In genomic region chr8:119738129-119738907, GRCm38 (mm10) we compare ENCODE assay signal across 19 mouse cellular contexts. TPM values are rescaled to one million over a fixed set of nuclear protein-coding genes. Genes with fewer than 3 reads are reported as not detected.
DNase-seq lines count a peak whose midpoint lies in the region; ATAC-seq and TF ChIP-seq lines count a peak whose summit lies in the region.
"Had no signal": no experiment of that assay in that cellular context is flagged by ENCODE, and none has a peak within 500 bp of the region (broad histone marks: within the 10 kb centered on the region; RNA-seq: fewer than 3 reads in every experiment).

No protein-coding gene starts in this region.

- no peak overlapping the region for H3K9ac ChIP-seq in hindbrain, embryonic 11.5 days (ENCODE audit: low read depth, low read length)
- H3K9ac ChIP-seq in liver, adult 2 months (ENCODE audit: low read depth, low read length), result no peak overlapping the region
- H3K9ac ChIP-seq in liver, embryonic 13.5 days, result no peak overlapping the region
- H3K9ac ChIP-seq: embryonic facial prominence, embryonic 13.5 days; forebrain, embryonic 12.5 days; hindbrain, embryonic 13.5 days had no signal

- peaks cover 12% of the 10 kb centered on the region for H3K4me1 ChIP-seq in hindbrain, embryonic 10.5 days (replicated peaks)
- H3K4me1 ChIP-seq in hindbrain, embryonic 11.5 days (replicated peaks; ENCODE audit: control insufficient read depth, insufficient read depth, low read length), result no peaks in the 10 kb centered on the region
- no peaks in the 10 kb centered on the region for H3K4me1 ChIP-seq in liver, adult 2 months (ENCODE audit: control insufficient read depth, insufficient read depth, low read length)
- peaks cover 17% of the 10 kb centered on the region for H3K4me1 ChIP-seq in liver, embryonic 13.5 days (replicated peaks)
- H3K4me1 ChIP-seq: embryonic facial prominence, embryonic 13.5 days; hindbrain, embryonic 13.5 days had no signal

- DNase-seq in hindbrain, embryonic 10.5 days (ENCODE audit: low spot score), result no peak
- no peak for DNase-seq in hindbrain, embryonic 11.5 days (ENCODE audit: low spot score)
- no peak for DNase-seq in liver, adult 2 months (ENCODE audit: extremely low read depth, low read depth, low spot score)
- DNase-seq in liver, embryonic 13.5 days, result no peak
- no peak for DNase-seq in adrenal gland, postnatal 4 days (ENCODE audit: low spot score in 2 of 2)
- no peak for DNase-seq in right cerebral cortex, adult 18-20 months
- DNase-seq in adrenal gland, postnatal 25 days, result no peak
- DNase-seq: adrenal gland, adult 8-10 months; cerebellum, adult 18-20 months; cerebellum, adult 9-11 months; cerebellum, postnatal 36 days; gastrocnemius, postnatal 14 days; heart, postnatal 10 days had no signal

- no peak for TF ChIP-seq CTCF in liver, adult 2 months (IDR thresholded peaks at IDR 0.05; ENCODE audit: low read depth, low read length)

- no peak overlapping the region for H3K4me3 ChIP-seq in hindbrain, embryonic 10.5 days
- H3K4me3 ChIP-seq in hindbrain, embryonic 11.5 days (ENCODE audit: low read depth, low read length), result no peak overlapping the region
- no peak overlapping the region for H3K4me3 ChIP-seq in liver, adult 2 months (ENCODE audit: insufficient read depth, low read depth, low read length)
- H3K4me3 ChIP-seq in liver, embryonic 13.5 days (replicated peaks), result no peak overlapping the region
- H3K4me3 ChIP-seq: embryonic facial prominence, embryonic 13.5 days; forebrain, embryonic 12.5 days; hindbrain, embryonic 13.5 days had no signal

- H3K4me2 ChIP-seq in hindbrain, embryonic 11.5 days (replicated peaks; ENCODE audit: low read depth, low read length), result no peak overlapping the region
- no peak overlapping the region for H3K4me2 ChIP-seq in liver, embryonic 13.5 days
- H3K4me2 ChIP-seq: embryonic facial prominence, embryonic 13.5 days; forebrain, embryonic 12.5 days; hindbrain, embryonic 13.5 days had no signal

- WGBS in hindbrain, embryonic 10.5 days, result 79% methylated on average over 19 of the region's 19 CpGs
- WGBS in hindbrain, embryonic 11.5 days, result 84% methylated on average over 19 of the region's 19 CpGs
- 77% methylated on average over 19 of the region's 19 CpGs for WGBS in liver, adult 2 months
- 52% methylated on average over 19 of the region's 19 CpGs for WGBS in liver, embryonic 13.5 days (ENCODE audit: insufficient replicate concordance)

- no peak for ATAC-seq in hindbrain, embryonic 11.5 days (ENCODE audit: low FRiP score)
- peak; percentile 67 for ATAC-seq in liver, embryonic 13.5 days (ENCODE audit: low read depth)
- ATAC-seq in megakaryocyte progenitor cell, adult 5-6 weeks (replicated peaks; ENCODE audit: poor library complexity), result peak; percentile 64
- ATAC-seq: forebrain, embryonic 16.5 days; hindbrain, postnatal 0 days had no signal

- H3K36me3 ChIP-seq in hindbrain, embryonic 10.5 days, result no peaks in the 10 kb centered on the region
- no peaks in the 10 kb centered on the region for H3K36me3 ChIP-seq in hindbrain, embryonic 11.5 days (ENCODE audit: control insufficient read depth, insufficient read depth, low read length)
- no peaks in the 10 kb centered on the region for H3K36me3 ChIP-seq in liver, adult 2 months (ENCODE audit: control insufficient read depth, insufficient read depth, low read length)
- H3K36me3 ChIP-seq in liver, embryonic 13.5 days, result no peaks in the 10 kb centered on the region
- H3K36me3 ChIP-seq: embryonic facial prominence, embryonic 13.5 days; forebrain, embryonic 12.5 days; hindbrain, embryonic 13.5 days had no signal

- peaks cover 2% of the 10 kb centered on the region; the same call in 1 of the 2 replicates for H3K27me3 ChIP-seq in hindbrain, embryonic 10.5 days (ENCODE audit: insufficient read depth, poor library complexity, severe bottlenecking)
- H3K27me3 ChIP-seq in hindbrain, embryonic 11.5 days (ENCODE audit: control insufficient read depth, insufficient read depth, low read length), result no peaks in the 10 kb centered on the region
- no peaks in the 10 kb centered on the region for H3K27me3 ChIP-seq in liver, adult 2 months (ENCODE audit: control insufficient read depth, insufficient read depth, low read length)
- H3K27me3 ChIP-seq in liver, embryonic 13.5 days, result no peaks in the 10 kb centered on the region
- H3K27me3 ChIP-seq: embryonic facial prominence, embryonic 13.5 days; forebrain, embryonic 12.5 days; hindbrain, embryonic 13.5 days had no signal

- peak overlapping the region; percentile 12; the same call in 1 of the 2 replicates for H3K27ac ChIP-seq in hindbrain, embryonic 10.5 days
- no peak overlapping the region for H3K27ac ChIP-seq in hindbrain, embryonic 11.5 days (ENCODE audit: low read depth, low read length)
- 0 out of 2 replicates have a peak overlapping the region, but pooled peaks have one; percentile 12 for H3K27ac ChIP-seq in liver, adult 2 months (replicated peaks; ENCODE audit: insufficient read depth, low read depth, low read length)
- 0 out of 2 replicates have a peak overlapping the region, but pooled peaks have one; percentile 14 for H3K27ac ChIP-seq in liver, embryonic 13.5 days
- H3K27ac ChIP-seq: embryonic facial prominence, embryonic 13.5 days; forebrain, embryonic 12.5 days; hindbrain, embryonic 13.5 days; hindbrain, postnatal 0 days had no signal

- TF ChIP-seq POLR2A in liver, adult 2 months (IDR thresholded peaks at IDR 0.05; ENCODE audit: extremely low read depth, insufficient read depth, low read length), result no peak

- no peaks in the 10 kb centered on the region for H3K9me3 ChIP-seq in hindbrain, embryonic 10.5 days
- no peaks in the 10 kb centered on the region for H3K9me3 ChIP-seq in hindbrain, embryonic 11.5 days (ENCODE audit: control insufficient read depth, low read length)
- H3K9me3 ChIP-seq in liver, embryonic 13.5 days (replicated peaks), result no peaks in the 10 kb centered on the region
- H3K9me3 ChIP-seq: embryonic facial prominence, embryonic 13.5 days; forebrain, embryonic 12.5 days; hindbrain, embryonic 13.5 days had no signal

- no peaks in the 10 kb centered on the region for H3K79me2 ChIP-seq in liver, adult 2 months (ENCODE audit: control insufficient read depth, insufficient read depth, low read length)

RNA-seq across cellular contexts. Expression of gene Atp2c2, which starts 38.5 kb away (rescaled TPM):
- 1.4 TPM in 2 replicates for polyA plus RNA-seq in hindbrain, embryonic 10.5 days (2016; fragmentation: Nextera tagmentation; extraction: Ambion mirVana)
- 0.40 and 0.96 TPM in 2 replicates for polyA plus RNA-seq in hindbrain, embryonic 11.5 days (2014; fragmentation: Nextera tagmentation; extraction: Ambion mirVana)
- not detected in 2 replicates for total RNA-seq in liver, adult 2 months (2014; rRNA removed)
- 0.04 TPM in 1 of 2 replicates, not detected in the other for polyA plus RNA-seq in liver, adult 2 months (2012; rRNA removed)
- 0.07 and 0.20 TPM in 2 replicates for polyA plus RNA-seq in liver, embryonic 13.5 days (2015; fragmentation: Nextera tagmentation; extraction: Ambion mirVana)
- not detected in 2 replicates for total RNA-seq in megakaryocyte progenitor cell, adult 5-6 weeks (2015)
- not detected in 2 replicates for total RNA-seq in megakaryocyte progenitor cell, adult 5-6 weeks (2017)
- total RNA-seq in adrenal gland, postnatal 4 days (2021), result under 1 TPM; 0.42 to 0.48 TPM
- total RNA-seq in adrenal gland, postnatal 25 days (2021), result 0.67 and 0.95 TPM in 2 replicates
- total RNA-seq: heart, postnatal 10 days had no signal

RNA-seq across cellular contexts. Expression of gene Tldc1, which starts 39.9 kb away (rescaled TPM):
- polyA plus RNA-seq in hindbrain, embryonic 10.5 days (2016; fragmentation: Nextera tagmentation; extraction: Ambion mirVana), result 12.6 and 15.3 TPM in 2 replicates
- polyA plus RNA-seq in hindbrain, embryonic 11.5 days (2014; fragmentation: Nextera tagmentation; extraction: Ambion mirVana), result 7.8 and 8.5 TPM in 2 replicates
- 7.0 and 8.9 TPM in 2 replicates for total RNA-seq in liver, adult 2 months (2014; rRNA removed)
- polyA plus RNA-seq in liver, adult 2 months (2012; rRNA removed), result 6.9 and 7.3 TPM in 2 replicates
- 4.3 and 4.5 TPM in 2 replicates for polyA plus RNA-seq in liver, embryonic 13.5 days (2015; fragmentation: Nextera tagmentation; extraction: Ambion mirVana)
- total RNA-seq in megakaryocyte progenitor cell, adult 5-6 weeks (2015), result 2.6 TPM in 2 replicates
- 3.8 and 4.2 TPM in 2 replicates for total RNA-seq in megakaryocyte progenitor cell, adult 5-6 weeks (2017)
- 10 to 100 TPM; 16.7 to 17.3 TPM for total RNA-seq in adrenal gland, postnatal 4 days (2021)
- total RNA-seq in adrenal gland, postnatal 25 days (2021), result 11.3 and 22.1 TPM in 2 replicates
